In the genomic region with DNA sequence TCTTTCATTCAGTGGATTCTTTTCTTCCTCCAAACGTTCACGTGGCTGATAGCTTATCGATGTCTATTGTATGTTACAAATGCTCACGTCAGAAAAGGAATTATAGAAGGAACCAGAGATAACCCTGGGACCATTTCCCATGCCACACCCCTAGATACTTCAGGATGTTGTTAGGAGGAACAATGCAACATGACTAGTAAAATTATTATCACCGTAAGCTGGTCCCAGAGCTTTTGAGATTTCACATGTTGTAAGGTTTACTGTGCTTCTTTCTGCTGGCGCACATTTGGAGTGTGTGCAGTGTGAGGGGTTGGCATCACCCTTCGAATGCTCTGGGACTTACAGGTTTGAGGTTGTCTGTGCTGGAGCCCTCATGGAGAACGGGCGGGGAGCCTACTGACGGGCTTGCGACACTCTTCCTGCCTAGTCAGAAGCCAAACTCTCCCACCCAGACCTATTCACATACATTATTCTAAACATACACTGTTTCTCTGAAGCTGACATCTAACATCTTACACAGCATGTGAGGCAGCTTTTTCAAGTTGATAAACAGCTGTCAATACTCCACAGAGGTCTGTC, we compare ENCODE assay signal across 20 mouse cellular contexts.
"Had no signal": no experiment of that assay in that cellular context is flagged by ENCODE, and none has a peak within 500 bp of the region (broad histone marks: within the 10 kb centered on the region; RNA-seq: fewer than 3 reads in every experiment).

No protein-coding gene starts in this region.

- DNase-seq: kidney, adult 11 months; kidney, adult 8-10 months; kidney, postnatal 25 days; layer of hippocampus, adult 9-11 months; liver; lung, adult 18-20 months; lung, postnatal 4 days; right cerebral cortex, postnatal 4 days; thymus, adult 2 months; thymus, postnatal 14 days; thymus, postnatal 4 days had no signal

- H3K9me3 ChIP-seq: limb, embryonic 10.5 days; limb, embryonic 13.5 days; liver, embryonic 12.5 days; liver, embryonic 15.5 days; midbrain, embryonic 10.5 days; midbrain, embryonic 13.5 days had no signal

- ATAC-seq: liver, embryonic 12.5 days; midbrain, embryonic 13.5 days had no signal

- H3K4me2 ChIP-seq: limb, embryonic 13.5 days; liver, embryonic 12.5 days; liver, embryonic 15.5 days; midbrain, embryonic 13.5 days had no signal

- H3K27ac ChIP-seq: layer of hippocampus, adult 2 months; limb, embryonic 10.5 days; limb, embryonic 13.5 days; liver, embryonic 12.5 days; liver, embryonic 15.5 days; midbrain, embryonic 10.5 days; midbrain, embryonic 13.5 days; stomach, postnatal 0 days had no signal

- H3K9ac ChIP-seq: limb, embryonic 13.5 days; liver, embryonic 12.5 days; liver, embryonic 15.5 days; midbrain, embryonic 13.5 days had no signal

- H3K4me1 ChIP-seq: limb, embryonic 13.5 days; liver, embryonic 12.5 days; liver, embryonic 15.5 days; megakaryocyte, embryonic 14.5 days; midbrain, embryonic 13.5 days had no signal

- H3K4me3 ChIP-seq: layer of hippocampus, adult 2 months; limb, embryonic 10.5 days; limb, embryonic 13.5 days; liver, embryonic 12.5 days; liver, embryonic 15.5 days; megakaryocyte, embryonic 14.5 days; midbrain, embryonic 10.5 days; midbrain, embryonic 13.5 days had no signal

- H3K36me3 ChIP-seq: limb, embryonic 10.5 days; limb, embryonic 13.5 days; liver, embryonic 12.5 days; liver, embryonic 15.5 days; midbrain, embryonic 10.5 days; midbrain, embryonic 13.5 days had no signal

- H3K27me3 ChIP-seq: limb, embryonic 13.5 days; liver, embryonic 12.5 days; liver, embryonic 15.5 days; megakaryocyte, embryonic 14.5 days; midbrain, embryonic 13.5 days had no signal
